Mouse (Mus musculus): Measurements from ENCODE around the gene Akap2. TPM values are rescaled to one million over a fixed set of nuclear protein-coding genes. Genes with fewer than 3 reads are reported as not detected.
A peak's percentile ranks its signal among the peaks of the same experiment; 100 is the strongest.

The Akap2 gene
- polyA plus RNA-seq, 1 experiment from 2014 or later: 12.3 TPM

- Histone ChIP-seq H3K9me3 (no peaks in the 10 kb centered on the region), H3K36me3 (no peaks in the 10 kb centered on the region), H3K4me2 (replicated peaks) (no peak overlapping the region), H3K27me3 (no peaks in the 10 kb centered on the region), H3K4me1 (replicated peaks) (peaks cover 5% of the 10 kb centered on the region; the same call in 1 of the 2 replicates), H3K4me3 (replicated peaks) (no peak overlapping the region), H3K9ac (replicated peaks) (no peak overlapping the region), H3K27ac (no peak overlapping the region)
- ATAC-seq: no peak
- 87% methylated on average over 9 of the region's 9 CpGs for WGBS
Observed at GRCm38 (mm10) chr4:57862269-57862986, 145.0 kb downstream of the Akap2 start.

- WGBS: 17% methylated on average over 2 of the region's 2 CpGs
- no peak overlapping the region for H3K4me2 ChIP-seq (replicated peaks)
- no peak overlapping the region for H3K9ac ChIP-seq (replicated peaks)
- H3K27ac ChIP-seq: no peak overlapping the region
- H3K36me3 ChIP-seq: no peaks in the 10 kb centered on the region
- H3K4me3 ChIP-seq (replicated peaks): no peak overlapping the region
- H3K9me3 ChIP-seq: no peaks in the 10 kb centered on the region
- H3K4me1 ChIP-seq (replicated peaks): peaks cover 8% of the 10 kb centered on the region; the same call in 1 of the 2 replicates
- H3K27me3 ChIP-seq: no peaks in the 10 kb centered on the region
- ATAC-seq: no peak
Observed at GRCm38 (mm10) chr4:57866088-57866487, 148.6 kb downstream of the Akap2 start.

DNA sequence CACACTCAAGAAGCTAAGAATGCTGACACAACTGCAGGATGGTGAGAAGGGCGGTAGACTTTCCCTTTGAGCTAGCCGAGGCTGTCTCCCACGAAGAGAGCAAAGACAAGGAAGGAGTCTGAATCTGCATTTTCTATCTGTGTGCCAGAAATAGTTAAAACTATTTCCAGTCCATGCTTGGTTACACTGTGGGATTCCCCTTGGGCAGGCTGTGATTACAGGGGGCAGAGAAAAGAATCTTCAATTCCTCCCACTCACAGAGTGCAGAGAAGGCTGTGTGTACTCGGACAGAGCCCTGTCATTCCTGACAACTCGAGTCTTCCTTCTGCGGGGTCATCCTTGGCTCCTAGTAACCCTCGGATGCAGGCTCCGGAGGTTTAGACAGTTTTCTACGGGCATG lies 149.5 kb downstream of the Akap2 start:
- no peak overlapping the region for H3K4me2 ChIP-seq (replicated peaks)
- H3K4me1 ChIP-seq (replicated peaks): peaks cover 8% of the 10 kb centered on the region; the same call in 1 of the 2 replicates
- no peaks in the 10 kb centered on the region for H3K36me3 ChIP-seq
- no peaks in the 10 kb centered on the region for H3K9me3 ChIP-seq
- no peak overlapping the region for H3K9ac ChIP-seq (replicated peaks)
- no peaks in the 10 kb centered on the region for H3K27me3 ChIP-seq
- whole genome bisulfite sequencing: 72% methylated on average over 9 of the region's 9 CpGs
- no peak for ATAC-seq
- H3K4me3 ChIP-seq (replicated peaks): no peak overlapping the region
- no peak overlapping the region for H3K27ac ChIP-seq

DNA sequence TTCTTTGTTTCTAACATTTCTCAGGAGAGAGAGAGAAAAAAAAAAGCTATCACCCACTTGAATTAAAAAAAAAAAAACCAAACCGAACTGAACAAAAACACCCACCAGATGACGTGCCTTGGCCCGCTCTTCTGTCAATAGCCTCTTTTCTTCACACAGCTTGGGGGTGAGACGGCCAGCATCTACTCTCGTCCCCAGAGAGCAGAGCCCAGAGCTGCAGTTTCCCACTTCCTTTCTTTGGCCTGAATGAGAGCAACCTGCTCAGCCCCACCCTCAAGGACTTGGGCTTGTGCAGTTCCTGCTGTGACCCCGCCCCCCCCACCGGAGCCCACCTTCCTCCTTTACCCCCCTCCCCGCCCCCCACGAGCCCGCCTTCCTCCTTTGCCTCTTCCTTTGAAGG lies 150.0 kb downstream of the Akap2 start:
- H3K27me3 ChIP-seq: no peaks in the 10 kb centered on the region
- H3K36me3 ChIP-seq: no peaks in the 10 kb centered on the region
- H3K4me2 ChIP-seq (replicated peaks): no peak overlapping the region
- no peaks in the 10 kb centered on the region for H3K9me3 ChIP-seq
- H3K4me1 ChIP-seq (replicated peaks): peaks cover 8% of the 10 kb centered on the region; the same call in 1 of the 2 replicates
- 35% methylated on average over 10 of the region's 10 CpGs for WGBS
- no peak overlapping the region for H3K27ac ChIP-seq
- H3K9ac ChIP-seq (replicated peaks): no peak overlapping the region
- H3K4me3 ChIP-seq (replicated peaks): no peak overlapping the region
- ATAC-seq: no peak

GRCm38 (mm10) chr4:57879137-57879536 lies 161.7 kb downstream of the Akap2 start:
- no peak overlapping the region for H3K4me3 ChIP-seq (replicated peaks)
- no peaks in the 10 kb centered on the region for H3K27me3 ChIP-seq
- no peak for ATAC-seq
- no peaks in the 10 kb centered on the region for H3K9me3 ChIP-seq
- no peak overlapping the region for H3K27ac ChIP-seq
- no peaks in the 10 kb centered on the region for H3K36me3 ChIP-seq
- H3K4me1 ChIP-seq (replicated peaks): 0 out of 2 replicates have a peak, but pooled peaks cover 2% of the 10 kb centered on the region
- no peak overlapping the region for H3K9ac ChIP-seq (replicated peaks)
- WGBS: 88% methylated on average over 5 of the region's 5 CpGs
- H3K4me2 ChIP-seq (replicated peaks): no peak overlapping the region

- Histone ChIP-seq H3K9ac (replicated peaks) (no peak overlapping the region), H3K9me3 (no peaks in the 10 kb centered on the region), H3K27ac (no peak overlapping the region), H3K27me3 (no peaks in the 10 kb centered on the region), H3K4me2 (replicated peaks) (no peak overlapping the region), H3K4me1 (replicated peaks) (0 out of 2 replicates have a peak, but pooled peaks cover 3% of the 10 kb centered on the region), H3K4me3 (replicated peaks) (no peak overlapping the region), H3K36me3 (no peaks in the 10 kb centered on the region)
- ATAC-seq: peak; percentile 50
- 16% methylated on average over 6 of the region's 6 CpGs for WGBS
Observed at GRCm38 (mm10) chr4:57879804-57880357, 162.4 kb downstream of the Akap2 start.

GRCm38 (mm10) chr4:57883520-57884421 lies 166.3 kb downstream of the Akap2 start:
- Histone ChIP-seq H3K27ac (no peak overlapping the region), H3K9me3 (no peaks in the 10 kb centered on the region), H3K4me3 (replicated peaks) (no peak overlapping the region), H3K27me3 (no peaks in the 10 kb centered on the region), H3K9ac (replicated peaks) (no peak overlapping the region), H3K4me1 (replicated peaks) (peaks cover 16% of the 10 kb centered on the region), H3K4me2 (replicated peaks) (no peak overlapping the region), H3K36me3 (no peaks in the 10 kb centered on the region)
- no peak for ATAC-seq
- 78% methylated on average over 7 of the region's 7 CpGs for WGBS

DNA sequence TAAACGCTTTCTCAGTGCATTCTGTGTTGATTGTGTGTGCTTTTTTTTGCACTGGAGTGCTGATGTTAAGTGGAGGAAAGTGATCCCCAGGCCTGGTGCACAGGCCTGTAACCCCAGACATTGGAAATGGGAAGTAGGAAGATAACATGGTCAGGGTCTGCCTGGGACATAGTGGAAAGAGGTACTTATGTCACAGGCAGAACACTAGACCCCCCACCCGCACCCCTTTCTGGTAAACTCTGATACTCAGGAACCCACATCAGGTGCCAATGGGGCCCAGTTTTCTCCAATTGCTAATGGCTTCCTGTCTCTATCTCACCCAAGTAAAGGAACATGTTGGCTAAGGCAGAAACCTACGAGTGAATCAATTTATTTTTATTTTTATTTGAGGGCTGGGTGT lies 167.1 kb downstream of the Akap2 start:
- Histone ChIP-seq H3K27me3 (no peaks in the 10 kb centered on the region), H3K36me3 (no peaks in the 10 kb centered on the region), H3K4me3 (replicated peaks) (no peak overlapping the region), H3K4me2 (replicated peaks) (no peak overlapping the region), H3K27ac (no peak overlapping the region), H3K9ac (replicated peaks) (no peak overlapping the region), H3K4me1 (replicated peaks) (peaks cover 16% of the 10 kb centered on the region), H3K9me3 (no peaks in the 10 kb centered on the region)
- ATAC-seq: no peak
- WGBS: 88% methylated on average over 3 of the region's 3 CpGs

DNA sequence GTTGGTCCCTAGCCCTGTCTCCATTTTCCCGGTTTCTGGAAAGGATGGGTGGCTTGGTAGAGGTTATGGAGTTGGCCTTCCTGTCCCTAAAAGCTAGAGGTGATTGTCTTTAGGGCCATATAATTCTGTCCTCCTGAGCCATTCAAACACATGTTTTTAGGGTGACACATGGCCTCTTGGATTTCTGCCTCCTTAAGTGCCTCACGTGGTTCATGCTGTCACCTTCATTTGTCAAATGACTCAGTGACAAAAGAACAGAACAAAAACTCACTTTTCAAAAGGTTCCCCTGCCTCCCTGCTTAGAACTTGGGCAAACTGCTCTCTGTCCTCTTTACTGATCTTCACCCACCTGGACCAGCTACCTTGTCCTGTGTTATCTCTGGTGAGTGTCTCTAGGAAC lies 167.7 kb downstream of the Akap2 start:
- ATAC-seq: no peak
- no peaks in the 10 kb centered on the region for H3K36me3 ChIP-seq
- H3K4me2 ChIP-seq (replicated peaks): no peak overlapping the region
- H3K9me3 ChIP-seq: no peaks in the 10 kb centered on the region
- peaks cover 16% of the 10 kb centered on the region for H3K4me1 ChIP-seq (replicated peaks)
- no peak overlapping the region for H3K4me3 ChIP-seq (replicated peaks)
- no peak overlapping the region for H3K27ac ChIP-seq
- 71% methylated on average over 2 of the region's 2 CpGs for WGBS
- H3K9ac ChIP-seq (replicated peaks): no peak overlapping the region
- no peaks in the 10 kb centered on the region for H3K27me3 ChIP-seq

GRCm38 (mm10) chr4:57886066-57886887 lies 168.8 kb downstream of the Akap2 start:
- H3K27me3 ChIP-seq: no peaks in the 10 kb centered on the region
- H3K27ac ChIP-seq: no peak overlapping the region
- 61% methylated on average over 11 of the region's 11 CpGs for WGBS
- H3K4me3 ChIP-seq (replicated peaks): no peak overlapping the region
- H3K9me3 ChIP-seq: no peaks in the 10 kb centered on the region
- peak; percentile 38; the same call in 1 of the 2 replicates for ATAC-seq
- H3K9ac ChIP-seq (replicated peaks): no peak overlapping the region
- no peak overlapping the region for H3K4me2 ChIP-seq (replicated peaks)
- no peaks in the 10 kb centered on the region for H3K36me3 ChIP-seq
- H3K4me1 ChIP-seq (replicated peaks): peaks cover 20% of the 10 kb centered on the region

- Histone ChIP-seq H3K4me1 (replicated peaks) (peaks cover 26% of the 10 kb centered on the region), H3K36me3 (no peaks in the 10 kb centered on the region), H3K4me2 (replicated peaks) (no peak overlapping the region), H3K9me3 (no peaks in the 10 kb centered on the region), H3K27me3 (no peaks in the 10 kb centered on the region), H3K27ac (no peak overlapping the region), H3K4me3 (replicated peaks) (no peak overlapping the region), H3K9ac (replicated peaks) (no peak overlapping the region)
- WGBS: 96% methylated on average over 3 of the region's 3 CpGs
- no peak for ATAC-seq
Observed at GRCm38 (mm10) chr4:57886888-57887230, 169.4 kb downstream of the Akap2 start.
